Mouse (Mus musculus) brain, embryonic 14.5 days (tissue): ENCODE data around the gene Gm2a.

Source experiments
- CTCF ChIP-seq: fragments of 200-500 bp; IDR thresholded peaks from 2 replicates; pipeline ENCODE4 v1.5.1; 2012; ENCODE audit warnings: inconsistent platforms, mild to moderate bottlenecking, moderate library complexity, borderline replicate concordance; ENCODE audit not compliant: insufficient read depth, insufficient read length; ENCODE audit errors: extremely low read depth
- POLR2A ChIP-seq: fragments of 200-500 bp; IDR thresholded peaks from 2 replicates; pipeline ENCODE4 v1.6.1; 2012; ENCODE audit warnings: mild to moderate bottlenecking, inconsistent platforms, borderline replicate concordance; ENCODE audit not compliant: poor library complexity, insufficient read depth, insufficient read length, severe bottlenecking; ENCODE audit errors: extremely low read depth

DNA sequence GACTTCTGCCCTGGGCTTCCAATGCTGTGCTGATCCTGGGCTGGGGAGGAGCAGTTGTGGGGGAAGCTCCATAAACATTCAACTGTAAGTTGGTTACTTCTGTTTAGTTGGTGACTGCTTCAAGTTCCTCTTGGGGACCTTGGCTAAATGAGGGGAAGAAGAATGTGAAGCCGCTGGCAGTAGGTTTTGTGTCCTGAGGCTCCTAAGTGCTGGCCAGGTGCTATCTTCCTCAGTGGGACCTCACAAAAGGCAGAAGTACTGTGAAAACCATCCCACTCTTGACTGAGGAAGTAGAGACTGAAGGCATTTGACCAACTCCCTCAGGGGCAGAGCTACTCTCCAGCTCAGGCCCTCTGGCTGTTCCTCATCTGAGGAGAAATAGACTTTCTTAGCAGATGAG lies 8.7 kb downstream of the Gm2a start:
- TF ChIP-seq POLR2A (no peak), CTCF (no peak)
